Mouse (Mus musculus) forebrain, embryonic 14.5 days (tissue): ENCODE data around the gene Amn1. TPM values are rescaled to one million over a fixed set of nuclear protein-coding genes. Genes with fewer than 3 reads are reported as not detected.
"Not testable (repeated sequence)": the region's sequence is repeated elsewhere in the genome, so short reads cannot be mapped to it uniquely, and the experiment has no call there.

Experiments
- ATAC-seq: fragments of 200-750 bp; cut with Nextera tagmentation; 2 replicates; pipeline ENCODE4 v1.8.0; 2017; ENCODE audit warnings: mild to moderate bottlenecking, moderate library complexity
- DNase-seq: peaks from one replicate; pipeline ENCODE4 v3.0.0-alpha.2; 2015; ENCODE audit warnings: low spot score
- H3K27ac ChIP-seq: fragments of 300-500 bp; sonication (generic); 2 replicates; pipeline ENCODE4 v1.5.1; 2014; ENCODE audit warnings: low read depth, mild to moderate bottlenecking, control low read depth, low read length, moderate library complexity
- H3K27me3 ChIP-seq: fragments of 300-500 bp; sonication (generic); replicated peaks from 2 replicates; pipeline ENCODE4 v1.6.1; 2014; ENCODE audit warnings: low read length, control low read depth, mixed read lengths; ENCODE audit not compliant: control insufficient read depth, insufficient read depth
- H3K36me3 ChIP-seq: fragments of 300-500 bp; sonication (generic); 2 replicates; pipeline ENCODE4 v1.6.1; 2014; ENCODE audit warnings: low read length, control low read depth; ENCODE audit not compliant: control insufficient read depth, insufficient read depth
- H3K4me1 ChIP-seq: fragments of 300-500 bp; sonication (generic); 2 replicates; pipeline ENCODE4 v1.6.1; 2014; ENCODE audit warnings: antibody characterized with exemption, low read length, control low read depth; ENCODE audit not compliant: control insufficient read depth, insufficient read depth
- H3K4me2 ChIP-seq: fragments of 300-500 bp; sonication (generic); 2 replicates; pipeline ENCODE4 v1.6.1; 2014; ENCODE audit warnings: mild to moderate bottlenecking, control low read depth, low read length
- H3K4me3 ChIP-seq: fragments of 300-500 bp; sonication (generic); 2 replicates; pipeline ENCODE4 v1.5.1; 2014; ENCODE audit warnings: low read depth, low read length, control low read depth
- H3K9ac ChIP-seq: fragments of 300-500 bp; sonication (generic); 2 replicates; pipeline ENCODE4 v1.6.1; 2014; ENCODE audit warnings: mild to moderate bottlenecking, low read length, control low read depth, moderate library complexity
- H3K9me3 ChIP-seq: fragments of 300-500 bp; sonication (generic); replicated peaks from 2 replicates; pipeline ENCODE4 v1.6.1; 2016; ENCODE audit warnings: low read length, control low read depth, mixed read lengths; ENCODE audit not compliant: control insufficient read depth
- WGBS: fragments of 180-500 bp; shearing (Covaris S2); extraction: QIAGEN DNeasy Blood & Tissue Kit; methylation state at CpG from one replicate; pipeline ENCODE4 v1.1.7; 2014; 5-methylcytosine and 5-hydroxymethylcytosine counted together
- polyA plus RNA-seq: library from polyadenylated mRNA; unstranded; fragments of >200 nt; fragmentation: Nextera tagmentation; extraction: Ambion mirVana; gene quantifications from 2 replicates; pipeline ENCODE4 v1.2.1, GENCODE M21; 2014

Gene Amn1
- polyA plus RNA-seq, 1 experiment from 2014 or later: 121 TPM

- H3K36me3 ChIP-seq: peaks cover 36% of the 10 kb centered on the region
- H3K4me3 ChIP-seq: no peak overlapping the region
- 100% methylated on average over 1 of the region's 1 CpGs for WGBS
- H3K27ac ChIP-seq: no peak overlapping the region
- no peaks in the 10 kb centered on the region for H3K27me3 ChIP-seq
- no peaks in the 10 kb centered on the region for H3K4me1 ChIP-seq
- no peak overlapping the region for H3K9ac ChIP-seq
- H3K9me3 ChIP-seq: no peaks in the 10 kb centered on the region
- DNase-seq (no peak), ATAC-seq (no peak)
- H3K4me2 ChIP-seq: no peak overlapping the region
These were observed 20.8 kb downstream of the Amn1 start for GRCm38 (mm10) chr6:149167672-149168071.

GRCm38 (mm10) chr6:149167038-149167437 lies 21.5 kb downstream of the Amn1 start:
- WGBS: over 99% methylated on average over 3 of the region's 4 CpGs
- not testable (repeated sequence) for DNase-seq, H3K27ac ChIP-seq, H3K4me2 ChIP-seq, H3K4me3 ChIP-seq, H3K4me1 ChIP-seq, H3K27me3 ChIP-seq, H3K9me3 ChIP-seq, ATAC-seq, H3K9ac ChIP-seq
- H3K36me3 ChIP-seq: peaks cover 42% of the 10 kb centered on the region

GRCm38 (mm10) chr6:149155031-149155841 lies 33.3 kb downstream of the Amn1 start:
- Histone ChIP-seq H3K27me3 (no peaks in the 10 kb centered on the region), H3K9ac (no peak overlapping the region), H3K4me2 (no peak overlapping the region), H3K27ac (no peak overlapping the region), H3K4me3 (no peak overlapping the region), H3K9me3 (no peaks in the 10 kb centered on the region), H3K36me3 (peaks cover 40% of the 10 kb centered on the region), H3K4me1 (no peaks in the 10 kb centered on the region)
- 74% methylated on average over 3 of the region's 3 CpGs for WGBS
- DNase-seq (no peak), ATAC-seq (no peak)

- Histone ChIP-seq H3K9ac (no peak overlapping the region), H3K36me3 (peaks cover 35% of the 10 kb centered on the region), H3K4me3 (no peak overlapping the region), H3K4me1 (no peaks in the 10 kb centered on the region), H3K4me2 (no peak overlapping the region), H3K27ac (no peak overlapping the region), H3K27me3 (no peaks in the 10 kb centered on the region), H3K9me3 (no peaks in the 10 kb centered on the region)
- DNase-seq: no peak
- WGBS: 16% methylated on average over 8 of the region's 8 CpGs
- ATAC-seq: no peak
These were observed 34.1 kb downstream of the Amn1 start for GRCm38 (mm10) chr6:149154116-149155030.

GRCm38 (mm10) chr6:149153473-149154115 lies 34.9 kb downstream of the Amn1 start:
- Histone ChIP-seq H3K4me2 (no peak overlapping the region), H3K27me3 (no peaks in the 10 kb centered on the region), H3K4me3 (no peak overlapping the region), H3K9me3 (no peaks in the 10 kb centered on the region), H3K36me3 (peaks cover 29% of the 10 kb centered on the region), H3K4me1 (no peaks in the 10 kb centered on the region), H3K27ac (no peak overlapping the region), H3K9ac (no peak overlapping the region)
- ATAC-seq (no peak), DNase-seq (no peak)
- WGBS: 43% methylated on average over 6 of the region's 6 CpGs

GRCm38 (mm10) chr6:149152119-149152518 lies 36.4 kb downstream of the Amn1 start:
- WGBS: 100% methylated on average over 2 of the region's 2 CpGs

GRCm38 (mm10) chr6:149148436-149149229 lies 39.9 kb downstream of the Amn1 start:
- 92% methylated on average over 7 of the region's 7 CpGs for WGBS
- ATAC-seq: no peak
- Histone ChIP-seq H3K9ac (no peak overlapping the region), H3K27ac (no peak overlapping the region), H3K4me2 (no peak overlapping the region), H3K4me3 (no peak overlapping the region), H3K36me3 (peaks cover 5% of the 10 kb centered on the region), H3K4me1 (no peaks in the 10 kb centered on the region), H3K27me3 (no peaks in the 10 kb centered on the region), H3K9me3 (no peaks in the 10 kb centered on the region)
- no peak for DNase-seq

More at GRCm38 (mm10) chr6:149152119-149152518, 36.4 kb downstream of the Amn1 start:
- H3K4me2 ChIP-seq: no peak overlapping the region
- H3K9me3 ChIP-seq: no peaks in the 10 kb centered on the region
- H3K4me3 ChIP-seq: no peak overlapping the region
- H3K27ac ChIP-seq: no peak overlapping the region
- no peaks in the 10 kb centered on the region for H3K27me3 ChIP-seq
- no peak for DNase-seq
- peaks cover 19% of the 10 kb centered on the region for H3K36me3 ChIP-seq
- no peaks in the 10 kb centered on the region for H3K4me1 ChIP-seq
- ATAC-seq: no peak
- no peak overlapping the region for H3K9ac ChIP-seq

- WGBS: 97% methylated on average over 1 of the region's 1 CpGs
- Histone ChIP-seq H3K4me1 (peaks cover 3% of the 10 kb centered on the region; the same call in 1 of the 2 replicates), H3K9ac (no peak overlapping the region), H3K27ac (no peak overlapping the region), H3K9me3 (no peaks in the 10 kb centered on the region), H3K4me2 (no peak overlapping the region), H3K27me3 (no peaks in the 10 kb centered on the region), H3K4me3 (no peak overlapping the region), H3K36me3 (no peaks in the 10 kb centered on the region)
- DNase-seq (no peak), ATAC-seq (no peak)
These were observed 43.4 kb downstream of the Amn1 start for GRCm38 (mm10) chr6:149145143-149145542.
